Mouse (Mus musculus) right cerebral cortex, postnatal 36 days (tissue): ENCODE results near the gene Micu2.
A peak's percentile ranks its signal among the peaks of the same experiment; 100 is the strongest.
"Not testable (repeated sequence)": the region's sequence is repeated elsewhere in the genome, so short reads cannot be mapped to it uniquely, and the experiment has no call there.

Experiments used
- DNase-seq, 2 experiments: peaks; one replicate each; pipeline ENCODE4 v3.0.0; 2022; ENCODE audit warnings: low spot score in 2 of 2, mixed read lengths in 1 of 2

Gene Micu2

DNA sequence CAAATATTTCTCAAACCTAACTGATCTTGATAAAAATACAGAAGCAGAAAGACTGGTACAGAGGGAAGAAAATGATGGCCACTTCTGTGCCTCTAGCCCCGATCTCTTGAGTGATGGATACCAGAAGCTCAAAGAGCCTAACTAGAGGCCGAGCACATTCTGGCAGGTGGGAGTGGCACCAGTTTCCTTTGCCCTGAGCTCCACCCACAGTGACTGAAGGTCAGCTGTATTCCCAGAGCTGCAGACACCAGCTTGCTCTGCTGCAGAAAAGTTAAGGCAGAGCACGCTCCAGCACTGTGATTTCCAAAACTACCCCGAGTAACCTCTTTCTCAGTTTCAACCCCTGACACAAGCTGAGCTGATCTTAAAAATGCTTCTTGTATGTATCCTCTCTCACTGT is 37.2 kb downstream of the Micu2 start:
- DNase-seq = no peak

- DNase-seq = no peak
Observed at GRCm38 (mm10) chr14:57951089-57951488, 48.0 kb downstream of the Micu2 start.

DNA sequence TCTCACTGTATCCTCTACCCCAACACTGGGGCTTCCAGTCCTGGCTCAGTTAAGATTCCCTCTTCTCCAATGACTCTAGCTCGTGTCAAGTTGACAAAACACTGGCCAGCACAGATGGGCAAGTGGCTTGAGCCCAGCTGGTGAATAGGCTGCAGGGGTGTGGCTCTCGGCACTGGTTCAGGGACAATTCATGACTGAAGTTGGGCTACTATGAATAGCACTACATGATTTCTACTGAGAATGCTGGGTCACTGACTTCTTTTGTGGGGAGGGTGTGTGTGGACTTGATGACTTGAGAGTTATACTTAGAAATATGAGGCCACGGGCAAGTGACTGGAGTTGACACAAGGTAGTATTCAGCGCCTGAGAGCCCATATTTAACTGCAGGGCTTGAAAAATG is 53.2 kb downstream of the Micu2 start:
- no peak for DNase-seq

GRCm38 (mm10) chr14:57937297-57937696 is 61.8 kb downstream of the Micu2 start:
- DNase-seq = no peak

DNA sequence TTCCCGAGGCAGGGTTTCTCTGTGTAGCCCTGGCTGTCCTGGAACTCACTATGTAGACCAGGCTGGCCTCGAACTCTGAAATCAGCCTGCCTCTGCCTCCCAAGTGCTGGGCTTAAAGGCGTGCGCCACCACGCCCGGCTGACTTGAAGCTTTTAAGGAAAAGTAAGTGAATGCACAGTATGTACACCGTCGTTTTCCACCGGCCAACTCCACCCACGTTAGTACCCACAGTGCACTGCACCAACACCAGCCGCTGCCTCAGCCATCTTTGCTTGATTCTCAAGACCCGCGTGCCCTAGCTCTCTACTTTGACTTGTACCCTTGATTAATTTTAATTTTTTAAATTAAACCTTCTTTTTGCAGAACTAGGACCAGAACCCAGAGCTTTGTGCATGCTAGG is 64.4 kb downstream of the Micu2 start:
- no peak for DNase-seq

GRCm38 (mm10) chr14:57933608-57934007 is 65.5 kb downstream of the Micu2 start:
- DNase-seq = no peak

- DNase-seq = no peak
Observed at GRCm38 (mm10) chr14:57932881-57933443, 66.1 kb downstream of the Micu2 start.

DNA sequence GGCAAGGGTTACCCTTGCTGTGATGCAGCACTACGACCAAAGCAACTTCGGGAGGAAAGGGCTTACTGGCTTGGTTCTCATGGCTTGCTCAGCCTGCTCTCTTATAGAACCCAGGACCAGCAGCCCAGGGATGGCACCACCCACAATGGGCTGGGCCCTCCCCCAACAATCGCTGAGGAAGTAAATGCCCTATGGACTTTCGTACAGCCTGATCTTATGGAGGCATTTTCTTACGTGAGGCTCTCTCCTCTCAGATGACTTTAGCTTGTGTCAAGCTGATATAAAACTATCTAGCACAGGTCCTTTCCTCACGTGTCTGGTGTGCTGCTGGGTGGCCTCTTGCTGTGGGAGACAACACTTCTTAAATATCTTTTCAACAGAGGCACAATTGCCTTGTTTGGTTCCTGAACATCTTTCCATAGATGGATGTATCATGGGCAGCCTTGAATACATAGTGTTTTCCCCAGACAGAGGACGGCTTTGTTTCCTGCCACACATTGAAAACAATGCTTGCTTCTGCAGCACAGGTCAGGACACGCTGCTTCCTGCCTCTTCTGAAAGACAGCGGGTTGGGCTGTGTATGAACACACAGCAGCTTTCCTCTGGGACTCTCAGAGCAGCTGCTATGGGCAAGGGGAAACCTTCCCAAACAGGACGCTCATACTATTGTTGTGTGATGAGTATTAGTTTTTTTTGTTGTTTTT is 77.5 kb downstream of the Micu2 start:
- no peak for DNase-seq

- no peak for DNase-seq
Observed at GRCm38 (mm10) chr14:57920568-57921310, 78.3 kb downstream of the Micu2 start.

DNA sequence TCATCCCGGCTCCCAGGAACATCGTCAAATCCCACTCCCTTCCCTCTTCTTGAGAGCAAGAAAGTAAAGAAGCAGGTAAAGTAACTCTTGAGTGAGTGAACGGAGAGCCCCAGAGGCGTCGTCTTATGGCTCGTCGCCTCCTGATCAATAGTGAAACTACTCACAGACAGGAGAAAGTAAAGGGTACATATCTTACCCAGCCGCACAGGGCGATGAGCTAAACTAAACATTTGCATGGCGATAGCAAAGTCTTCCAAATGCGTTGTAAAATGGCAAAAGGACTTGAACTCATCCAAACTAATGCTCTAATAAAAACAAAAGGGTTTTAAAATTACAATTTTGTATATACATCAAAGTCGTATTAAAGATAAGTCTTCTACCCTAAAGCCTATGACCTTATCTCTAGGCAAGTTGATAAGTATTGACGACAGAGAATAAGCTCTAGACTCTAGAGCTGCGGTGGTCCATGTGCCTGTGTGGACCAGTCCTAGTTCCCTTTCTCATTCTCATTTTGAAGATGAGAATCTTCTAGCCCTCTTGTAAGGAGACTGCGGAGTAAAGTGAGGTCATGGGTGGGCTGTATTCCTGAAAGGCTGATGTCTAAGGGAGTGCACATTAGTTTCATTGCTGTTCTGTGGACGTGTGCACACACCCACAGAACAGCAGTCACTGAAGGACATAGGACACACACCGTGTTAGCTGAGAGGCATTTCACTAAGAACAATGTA is 79.8 kb downstream of the Micu2 start:
- no peak for DNase-seq

GRCm38 (mm10) chr14:57915341-57915740 is 83.7 kb downstream of the Micu2 start:
- no peak for DNase-seq

GRCm38 (mm10) chr14:57912211-57913007 is 86.7 kb downstream of the Micu2 start:
- not testable (repeated sequence) for DNase-seq

GRCm38 (mm10) chr14:57911787-57912186 is 87.3 kb downstream of the Micu2 start:
- DNase-seq = not testable (repeated sequence)

GRCm38 (mm10) chr14:57911316-57911715 is 87.7 kb downstream of the Micu2 start:
- DNase-seq = no peak

DNA sequence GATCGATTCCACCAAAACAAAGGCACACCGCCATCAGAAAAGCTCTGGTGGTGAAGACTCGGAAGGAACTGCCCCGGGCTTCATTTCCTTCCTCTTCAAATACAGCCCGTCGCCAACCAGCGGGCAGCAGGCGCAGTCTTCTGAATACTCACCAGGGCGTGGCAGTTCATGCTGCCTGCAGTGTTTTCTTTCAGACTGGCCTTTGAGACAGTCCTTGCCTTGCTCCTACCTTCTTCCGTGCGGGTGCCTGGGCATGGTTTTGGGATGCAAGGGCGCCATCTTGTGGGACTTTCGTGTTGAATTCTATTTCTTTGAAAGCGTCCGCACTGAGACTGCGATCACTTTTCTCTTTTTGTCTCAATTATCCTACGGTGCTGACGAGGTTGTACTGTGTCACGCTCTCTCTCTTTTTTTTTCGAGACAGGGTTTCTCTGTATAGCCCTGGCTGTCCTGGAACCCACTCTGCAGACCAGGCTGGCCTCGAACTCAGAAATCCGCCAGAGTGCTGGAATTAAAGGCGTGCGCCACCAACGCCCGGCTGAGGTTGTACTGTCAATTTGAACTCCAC is 88.5 kb downstream of the Micu2 start:
- DNase-seq = peak; percentile 69 to 76

- no peak for DNase-seq
Observed at GRCm38 (mm10) chr14:57909297-57909696, 89.8 kb downstream of the Micu2 start.

DNA sequence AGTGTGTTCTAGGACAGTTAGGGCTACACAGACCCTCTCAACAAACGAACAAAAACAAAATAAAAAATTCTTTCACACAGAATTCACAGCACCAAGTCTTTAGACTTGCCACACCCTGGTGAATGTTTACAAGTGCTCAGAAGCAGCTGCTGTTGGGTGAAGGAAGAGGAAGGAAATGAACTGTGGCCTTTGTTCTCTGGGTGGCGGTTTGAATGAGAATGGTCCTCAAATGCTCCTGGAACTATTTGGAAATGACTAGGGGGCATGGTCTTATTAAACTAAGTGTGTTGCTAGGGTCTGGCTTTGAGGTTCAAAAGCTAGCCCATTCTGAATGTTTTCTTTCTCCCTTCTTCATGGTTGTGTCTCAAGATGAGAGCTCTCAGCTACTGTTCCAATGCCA is 90.6 kb downstream of the Micu2 start:
- DNase-seq = no peak

DNA sequence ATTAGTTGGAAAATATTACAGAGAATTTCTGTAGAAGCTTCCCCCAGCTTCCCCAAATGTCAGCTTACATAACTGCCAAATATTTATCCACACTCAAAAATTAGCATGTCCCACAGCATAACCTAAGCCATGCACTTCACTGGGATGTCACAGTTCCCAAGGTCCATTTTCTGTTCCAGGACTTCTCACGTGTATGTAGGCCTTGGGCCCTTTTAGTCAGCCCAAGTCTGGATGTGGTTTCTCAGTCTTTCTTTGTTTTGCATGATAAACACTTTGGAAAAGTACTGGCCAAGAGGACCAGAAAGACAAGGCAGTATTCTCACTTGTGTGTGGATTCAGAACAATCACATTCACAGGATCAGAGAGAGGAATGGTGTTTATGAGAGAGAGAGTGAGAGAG is 97.1 kb downstream of the Micu2 start:
- DNase-seq = no peak

DNA sequence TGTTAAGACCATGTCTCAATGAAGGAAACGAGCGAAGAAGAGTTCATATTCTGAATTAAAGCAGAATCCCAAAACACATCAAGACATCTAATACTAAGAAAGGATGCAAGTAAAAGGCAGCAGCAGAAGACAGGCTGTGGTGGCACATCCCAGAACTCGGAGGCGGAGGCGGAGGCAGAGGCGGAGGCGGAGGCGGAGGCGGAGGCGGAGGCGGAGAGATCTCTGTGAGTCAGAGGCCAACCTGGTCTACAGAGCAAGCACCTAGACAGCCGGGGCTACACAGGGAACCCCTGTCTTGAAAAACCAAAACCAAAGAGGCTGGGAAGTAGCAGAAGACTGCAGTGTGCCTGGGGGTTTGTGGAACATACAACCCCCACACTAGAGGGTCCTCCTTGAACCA is 102.2 kb downstream of the Micu2 start:
- DNase-seq = no peak

- DNase-seq = not testable (repeated sequence)
Observed at GRCm38 (mm10) chr14:57896088-57896871, 102.8 kb downstream of the Micu2 start.
